Mouse (Mus musculus): ENCODE data around the gene Tcf15. TPM values are rescaled to one million over a fixed set of nuclear protein-coding genes. Genes with fewer than 3 reads are reported as not detected.

Tcf15 gene
- polyA plus RNA-seq, 1 experiment: 5.0 TPM

GRCm38 (mm10) chr2:152174861-152175260 is 31.5 kb downstream of the Tcf15 start:
- H3K27ac ChIP-seq (ENCODE audit: control insufficient read depth, insufficient read depth, low read length): no peak overlapping the region
- H3K27me3 ChIP-seq (ENCODE audit: control insufficient read depth, insufficient read depth, low read length): no peaks in the 10 kb centered on the region
- H3K36me3 ChIP-seq (ENCODE audit: control insufficient read depth, insufficient read depth, low read length): no peaks in the 10 kb centered on the region
- TF ChIP-seq CTCF (IDR thresholded peaks at IDR 0.05; ENCODE audit: borderline replicate concordance, control insufficient read depth, extremely low read depth, insufficient read depth, low read length, poor library complexity): no peak
- no peak for TF ChIP-seq POLR2A (IDR thresholded peaks at IDR 0.05; ENCODE audit: control insufficient read depth, extremely low read depth, insufficient read depth, low read length, poor library complexity)
- DNase-seq: no peak
- H3K4me1 ChIP-seq (replicated peaks; ENCODE audit: control insufficient read depth, insufficient read depth, low read length): no peaks in the 10 kb centered on the region
- WGBS: 94% methylated on average over 3 of the region's 3 CpGs
- H3K4me3 ChIP-seq (ENCODE audit: control insufficient read depth, insufficient read depth, low read length): no peak overlapping the region

- 93% methylated on average over 6 of the region's 6 CpGs for WGBS
- no peak for TF ChIP-seq CTCF (IDR thresholded peaks at IDR 0.05; ENCODE audit: borderline replicate concordance, control insufficient read depth, extremely low read depth, insufficient read depth, low read length, poor library complexity)
- no peak for TF ChIP-seq POLR2A (IDR thresholded peaks at IDR 0.05; ENCODE audit: control insufficient read depth, extremely low read depth, insufficient read depth, low read length, poor library complexity)
These were observed 33.3 kb downstream of the Tcf15 start for GRCm38 (mm10) chr2:152176659-152177058.

GRCm38 (mm10) chr2:152177162-152177805 is 33.9 kb downstream of the Tcf15 start:
- H3K4me3 ChIP-seq (ENCODE audit: control insufficient read depth, insufficient read depth, low read length): no peak overlapping the region
- no peaks in the 10 kb centered on the region for H3K36me3 ChIP-seq (ENCODE audit: control insufficient read depth, insufficient read depth, low read length)
- no peaks in the 10 kb centered on the region for H3K4me1 ChIP-seq (replicated peaks; ENCODE audit: control insufficient read depth, insufficient read depth, low read length)
- WGBS: 41% methylated on average over 24 of the region's 24 CpGs
- H3K27me3 ChIP-seq (ENCODE audit: control insufficient read depth, insufficient read depth, low read length): no peaks in the 10 kb centered on the region
- DNase-seq: no peak
- TF ChIP-seq POLR2A (IDR thresholded peaks at IDR 0.05; ENCODE audit: control insufficient read depth, extremely low read depth, insufficient read depth, low read length, poor library complexity) (no peak), CTCF (IDR thresholded peaks at IDR 0.05; ENCODE audit: borderline replicate concordance, control insufficient read depth, extremely low read depth, insufficient read depth, low read length, poor library complexity) (no peak)
- no peak overlapping the region for H3K27ac ChIP-seq (ENCODE audit: control insufficient read depth, insufficient read depth, low read length)

More at GRCm38 (mm10) chr2:152176659-152177058, 33.3 kb downstream of the Tcf15 start:
- no peak for DNase-seq
- no peak overlapping the region for H3K27ac ChIP-seq (ENCODE audit: control insufficient read depth, insufficient read depth, low read length)
- no peak overlapping the region for H3K4me3 ChIP-seq (ENCODE audit: control insufficient read depth, insufficient read depth, low read length)
- H3K27me3 ChIP-seq (ENCODE audit: control insufficient read depth, insufficient read depth, low read length): no peaks in the 10 kb centered on the region
- H3K4me1 ChIP-seq (replicated peaks; ENCODE audit: control insufficient read depth, insufficient read depth, low read length): no peaks in the 10 kb centered on the region
- no peaks in the 10 kb centered on the region for H3K36me3 ChIP-seq (ENCODE audit: control insufficient read depth, insufficient read depth, low read length)

- H3K36me3 ChIP-seq (ENCODE audit: control insufficient read depth, insufficient read depth, low read length): no peaks in the 10 kb centered on the region
- H3K27ac ChIP-seq (ENCODE audit: control insufficient read depth, insufficient read depth, low read length): no peak overlapping the region
- no peaks in the 10 kb centered on the region for H3K4me1 ChIP-seq (replicated peaks; ENCODE audit: control insufficient read depth, insufficient read depth, low read length)
- DNase-seq: no peak
- no peaks in the 10 kb centered on the region for H3K27me3 ChIP-seq (ENCODE audit: control insufficient read depth, insufficient read depth, low read length)
- TF ChIP-seq POLR2A (IDR thresholded peaks at IDR 0.05; ENCODE audit: control insufficient read depth, extremely low read depth, insufficient read depth, low read length, poor library complexity): no peak
- no peak for TF ChIP-seq CTCF (IDR thresholded peaks at IDR 0.05; ENCODE audit: borderline replicate concordance, control insufficient read depth, extremely low read depth, insufficient read depth, low read length, poor library complexity)
- 94% methylated on average over 6 of the region's 6 CpGs for WGBS
- no peak overlapping the region for H3K4me3 ChIP-seq (ENCODE audit: control insufficient read depth, insufficient read depth, low read length)
These were observed 34.4 kb downstream of the Tcf15 start for GRCm38 (mm10) chr2:152177806-152178170.

GRCm38 (mm10) chr2:152178345-152178744 is 35.0 kb downstream of the Tcf15 start:
- Histone ChIP-seq H3K36me3 (ENCODE audit: control insufficient read depth, insufficient read depth, low read length) (no peaks in the 10 kb centered on the region), H3K4me3 (ENCODE audit: control insufficient read depth, insufficient read depth, low read length) (no peak overlapping the region), H3K4me1 (replicated peaks; ENCODE audit: control insufficient read depth, insufficient read depth, low read length) (no peaks in the 10 kb centered on the region), H3K27ac (ENCODE audit: control insufficient read depth, insufficient read depth, low read length) (no peak overlapping the region), H3K27me3 (ENCODE audit: control insufficient read depth, insufficient read depth, low read length) (no peaks in the 10 kb centered on the region)
- 90% methylated on average over 3 of the region's 3 CpGs for WGBS
- no peak for TF ChIP-seq CTCF (IDR thresholded peaks at IDR 0.05; ENCODE audit: borderline replicate concordance, control insufficient read depth, extremely low read depth, insufficient read depth, low read length, poor library complexity)
- no peak for TF ChIP-seq POLR2A (IDR thresholded peaks at IDR 0.05; ENCODE audit: control insufficient read depth, extremely low read depth, insufficient read depth, low read length, poor library complexity)
- no peak for DNase-seq

- H3K4me1 ChIP-seq (replicated peaks; ENCODE audit: control insufficient read depth, insufficient read depth, low read length): no peaks in the 10 kb centered on the region
- no peaks in the 10 kb centered on the region for H3K36me3 ChIP-seq (ENCODE audit: control insufficient read depth, insufficient read depth, low read length)
- DNase-seq: no peak
- TF ChIP-seq POLR2A (IDR thresholded peaks at IDR 0.05; ENCODE audit: control insufficient read depth, extremely low read depth, insufficient read depth, low read length, poor library complexity) (no peak), CTCF (IDR thresholded peaks at IDR 0.05; ENCODE audit: borderline replicate concordance, control insufficient read depth, extremely low read depth, insufficient read depth, low read length, poor library complexity) (no peak)
- H3K27ac ChIP-seq (ENCODE audit: control insufficient read depth, insufficient read depth, low read length): no peak overlapping the region
- H3K4me3 ChIP-seq (ENCODE audit: control insufficient read depth, insufficient read depth, low read length): no peak overlapping the region
- no peaks in the 10 kb centered on the region; the same call in 1 of the 2 replicates for H3K27me3 ChIP-seq (ENCODE audit: control insufficient read depth, insufficient read depth, low read length)
- 92% methylated on average over 2 of the region's 2 CpGs for WGBS
These were observed 35.9 kb downstream of the Tcf15 start for GRCm38 (mm10) chr2:152179301-152179700.
